Mouse (Mus musculus): ENCODE results near the gene Nfia. TPM values are rescaled to one million over a fixed set of nuclear protein-coding genes. Genes with fewer than 3 reads are reported as not detected.

Gene Nfia
- polyA plus RNA-seq, 1 experiment from 2014 or later = 23.5 TPM

DNA sequence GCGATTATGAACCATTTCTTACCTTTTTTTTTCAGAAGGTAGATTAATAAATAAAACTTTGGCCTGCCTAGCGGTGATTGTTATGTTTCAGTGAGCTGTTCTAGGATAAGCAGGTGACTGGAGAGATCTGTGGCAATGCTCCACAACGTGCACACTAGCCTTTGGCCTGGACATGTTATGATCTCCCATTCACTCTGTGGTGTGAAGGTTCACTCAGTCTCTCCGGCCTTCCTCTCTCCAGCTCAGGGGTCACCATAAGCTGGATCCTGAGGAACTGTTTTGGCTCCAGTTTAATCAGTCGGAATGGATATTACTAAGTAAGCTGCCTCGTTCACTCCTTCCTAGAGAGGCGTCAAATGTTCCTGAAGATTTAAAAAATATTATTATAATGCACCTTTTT lies 139.2 kb downstream of the Nfia start:
- H3K9ac ChIP-seq (replicated peaks; ENCODE audit: low read length) = no peak overlapping the region
- H3K27ac ChIP-seq (replicated peaks; ENCODE audit: low read depth, low read length) = no peak overlapping the region
- DNase-seq (ENCODE audit: low spot score) (no peak), ATAC-seq (replicated peaks; ENCODE audit: insufficient number of reproducible peaks, low FRiP score, low TSS enrichment, low read depth) (no peak)
- no peak overlapping the region for H3K4me3 ChIP-seq (ENCODE audit: low read depth, low read length)
- 89% methylated on average over 7 of the region's 7 CpGs for WGBS
- no peaks in the 10 kb centered on the region for H3K9me3 ChIP-seq (replicated peaks; ENCODE audit: control insufficient read depth, low read length)
- no peaks in the 10 kb centered on the region for H3K27me3 ChIP-seq (ENCODE audit: control insufficient read depth, insufficient read depth, low read length)
- H3K4me2 ChIP-seq (ENCODE audit: low read depth, low read length) = no peak overlapping the region
- H3K4me1 ChIP-seq (ENCODE audit: control insufficient read depth, insufficient read depth, low read length) = no peaks in the 10 kb centered on the region
- H3K36me3 ChIP-seq (replicated peaks; ENCODE audit: control insufficient read depth, insufficient read depth, low read depth, low read length) = no peaks in the 10 kb centered on the region

DNA sequence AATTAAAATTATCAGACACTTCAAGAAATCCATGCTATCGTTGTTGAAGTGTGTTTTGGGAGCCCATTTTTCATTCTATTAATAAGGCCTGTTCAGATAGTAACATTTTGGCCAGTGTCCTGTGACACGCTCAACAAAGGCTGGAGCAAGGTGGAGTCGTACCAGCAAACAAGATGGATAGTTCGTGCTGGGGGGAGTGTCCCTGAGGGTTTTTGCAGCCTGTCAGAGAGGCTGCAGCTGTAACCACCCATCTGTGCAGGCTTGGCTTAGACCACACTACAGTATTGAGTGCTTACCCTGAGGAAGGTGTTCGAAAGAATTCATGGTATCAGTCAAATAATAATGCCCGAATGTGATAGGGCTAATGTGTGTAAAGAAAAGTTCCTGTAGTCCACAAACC lies 139.6 kb downstream of the Nfia start:
- H3K36me3 ChIP-seq (replicated peaks; ENCODE audit: control insufficient read depth, insufficient read depth, low read depth, low read length) = no peaks in the 10 kb centered on the region
- H3K27me3 ChIP-seq (ENCODE audit: control insufficient read depth, insufficient read depth, low read length) = no peaks in the 10 kb centered on the region
- H3K4me1 ChIP-seq (ENCODE audit: control insufficient read depth, insufficient read depth, low read length) = no peaks in the 10 kb centered on the region
- H3K27ac ChIP-seq (replicated peaks; ENCODE audit: low read depth, low read length) = no peak overlapping the region
- WGBS = 85% methylated on average over 6 of the region's 6 CpGs
- no peak for DNase-seq (ENCODE audit: low spot score)
- no peaks in the 10 kb centered on the region for H3K9me3 ChIP-seq (replicated peaks; ENCODE audit: control insufficient read depth, low read length)
- H3K9ac ChIP-seq (replicated peaks; ENCODE audit: low read length) = no peak overlapping the region
- no peak overlapping the region for H3K4me2 ChIP-seq (ENCODE audit: low read depth, low read length)
- no peak overlapping the region for H3K4me3 ChIP-seq (ENCODE audit: low read depth, low read length)
- no peak for ATAC-seq (replicated peaks; ENCODE audit: insufficient number of reproducible peaks, low FRiP score, low TSS enrichment, low read depth)

DNA sequence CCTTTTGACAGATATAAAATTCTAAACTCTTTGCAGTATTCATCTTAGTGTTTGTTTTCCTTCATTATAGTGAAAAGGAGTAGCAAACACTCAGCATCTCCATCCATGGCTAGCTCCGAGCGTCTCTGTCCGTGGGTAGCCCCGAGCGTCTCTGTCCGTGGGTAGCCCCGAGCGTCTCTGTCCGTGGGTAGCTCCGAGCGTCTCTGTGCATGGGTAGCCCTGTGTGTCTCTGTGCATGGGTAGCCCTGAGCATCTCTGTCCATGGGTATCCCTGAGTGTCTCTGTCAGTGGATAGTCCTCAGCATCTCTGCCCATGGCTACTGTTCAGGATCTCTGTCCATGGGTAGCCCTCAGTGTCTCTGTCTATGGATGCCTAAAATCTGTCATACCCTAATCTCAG lies 140.0 kb downstream of the Nfia start:
- no peak for DNase-seq (ENCODE audit: low spot score)
- Histone ChIP-seq H3K27me3 (ENCODE audit: control insufficient read depth, insufficient read depth, low read length) (no peaks in the 10 kb centered on the region), H3K4me3 (ENCODE audit: low read depth, low read length) (no peak overlapping the region), H3K27ac (replicated peaks; ENCODE audit: low read depth, low read length) (no peak overlapping the region), H3K9ac (replicated peaks; ENCODE audit: low read length) (no peak overlapping the region), H3K9me3 (replicated peaks; ENCODE audit: control insufficient read depth, low read length) (no peaks in the 10 kb centered on the region), H3K4me1 (ENCODE audit: control insufficient read depth, insufficient read depth, low read length) (no peaks in the 10 kb centered on the region), H3K4me2 (ENCODE audit: low read depth, low read length) (no peak overlapping the region), H3K36me3 (replicated peaks; ENCODE audit: control insufficient read depth, insufficient read depth, low read depth, low read length) (no peaks in the 10 kb centered on the region)
- ATAC-seq (replicated peaks; ENCODE audit: insufficient number of reproducible peaks, low FRiP score, low TSS enrichment, low read depth) = no peak
- WGBS = 93% methylated on average over 11 of the region's 11 CpGs

DNA sequence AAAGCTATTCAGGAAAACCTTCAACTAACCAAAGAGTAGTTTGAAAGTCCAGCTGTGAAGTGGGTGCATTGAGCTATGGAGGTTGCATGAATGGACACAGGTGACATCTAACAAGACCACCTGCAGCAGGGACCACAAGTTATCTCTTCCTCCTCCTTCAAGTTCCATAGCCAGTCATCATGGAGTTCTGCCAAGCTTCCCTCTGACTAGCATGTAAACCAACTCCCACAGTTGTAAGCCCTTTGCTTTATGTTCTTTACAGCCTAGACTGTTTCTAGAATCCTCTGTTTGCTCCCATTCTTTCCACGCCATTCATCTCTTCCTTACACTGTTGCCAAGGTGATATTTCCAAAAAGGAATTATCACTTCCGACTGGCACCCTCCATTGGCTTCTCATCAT lies 141.8 kb downstream of the Nfia start:
- Histone ChIP-seq H3K36me3 (replicated peaks; ENCODE audit: control insufficient read depth, insufficient read depth, low read depth, low read length) (no peaks in the 10 kb centered on the region), H3K4me2 (ENCODE audit: low read depth, low read length) (no peak overlapping the region), H3K4me3 (ENCODE audit: low read depth, low read length) (no peak overlapping the region), H3K27ac (replicated peaks; ENCODE audit: low read depth, low read length) (no peak overlapping the region), H3K4me1 (ENCODE audit: control insufficient read depth, insufficient read depth, low read length) (no peaks in the 10 kb centered on the region), H3K27me3 (ENCODE audit: control insufficient read depth, insufficient read depth, low read length) (no peaks in the 10 kb centered on the region), H3K9me3 (replicated peaks; ENCODE audit: control insufficient read depth, low read length) (no peaks in the 10 kb centered on the region), H3K9ac (replicated peaks; ENCODE audit: low read length) (no peak overlapping the region)
- ATAC-seq (replicated peaks; ENCODE audit: insufficient number of reproducible peaks, low FRiP score, low TSS enrichment, low read depth) (no peak), DNase-seq (ENCODE audit: low spot score) (no peak)
- WGBS = 91% methylated on average over 2 of the region's 2 CpGs

DNA sequence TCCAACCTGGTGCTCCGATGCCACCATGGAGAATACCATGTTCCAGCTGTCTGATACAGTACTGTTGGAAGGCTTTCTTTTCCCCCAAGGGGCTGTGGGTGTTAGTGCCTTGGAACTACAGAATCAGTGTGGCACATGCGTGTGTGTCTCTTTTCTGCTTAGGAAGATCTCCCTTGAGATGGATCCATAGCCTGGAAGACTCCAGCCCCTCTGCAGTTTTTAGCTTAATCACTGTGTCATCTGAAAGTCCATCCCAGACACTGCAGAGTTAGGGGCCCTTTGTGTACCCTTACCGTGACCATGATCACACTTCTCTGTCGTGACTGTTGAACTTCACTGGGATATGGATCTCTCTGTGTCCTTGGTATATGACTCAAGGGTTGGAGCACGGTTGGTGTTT lies 142.2 kb downstream of the Nfia start:
- ATAC-seq (replicated peaks; ENCODE audit: insufficient number of reproducible peaks, low FRiP score, low TSS enrichment, low read depth) (no peak), DNase-seq (ENCODE audit: low spot score) (no peak)
- WGBS = 87% methylated on average over 5 of the region's 5 CpGs

DNA sequence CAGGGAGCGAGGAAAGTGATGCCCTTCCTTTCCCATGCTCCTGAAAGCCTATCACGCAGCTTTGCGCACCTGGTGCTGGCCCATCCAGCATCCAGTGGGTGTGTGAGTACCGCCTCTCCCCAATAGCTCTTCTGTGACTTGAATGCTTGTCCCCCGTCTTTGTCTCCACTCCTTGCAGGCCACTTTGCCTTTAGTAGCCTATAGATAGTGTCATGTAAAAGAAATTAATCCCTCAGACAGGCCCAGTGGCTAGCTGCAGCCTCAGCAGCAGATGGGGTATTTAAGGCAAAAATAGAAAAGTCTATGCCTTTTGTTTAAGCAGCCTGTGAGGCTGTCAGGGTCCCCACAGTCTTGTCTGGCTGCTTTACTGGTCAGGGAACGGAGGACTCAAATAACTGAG lies 145.0 kb downstream of the Nfia start:
- Histone ChIP-seq H3K27ac (replicated peaks; ENCODE audit: low read depth, low read length) (no peak overlapping the region), H3K9ac (replicated peaks; ENCODE audit: low read length) (no peak overlapping the region), H3K9me3 (replicated peaks; ENCODE audit: control insufficient read depth, low read length) (no peaks in the 10 kb centered on the region), H3K4me1 (ENCODE audit: control insufficient read depth, insufficient read depth, low read length) (no peaks in the 10 kb centered on the region), H3K4me3 (ENCODE audit: low read depth, low read length) (no peak overlapping the region), H3K4me2 (ENCODE audit: low read depth, low read length) (no peak overlapping the region), H3K27me3 (ENCODE audit: control insufficient read depth, insufficient read depth, low read length) (no peaks in the 10 kb centered on the region), H3K36me3 (replicated peaks; ENCODE audit: control insufficient read depth, insufficient read depth, low read depth, low read length) (no peaks in the 10 kb centered on the region)
- WGBS = 71% methylated on average over 6 of the region's 6 CpGs
- DNase-seq (ENCODE audit: low spot score) (no peak), ATAC-seq (replicated peaks; ENCODE audit: insufficient number of reproducible peaks, low FRiP score, low TSS enrichment, low read depth) (no peak)

More for the DNA sequence above, 142.2 kb downstream of the Nfia start:
- Histone ChIP-seq H3K9me3 (replicated peaks; ENCODE audit: control insufficient read depth, low read length) (no peaks in the 10 kb centered on the region), H3K4me2 (ENCODE audit: low read depth, low read length) (no peak overlapping the region), H3K27me3 (ENCODE audit: control insufficient read depth, insufficient read depth, low read length) (no peaks in the 10 kb centered on the region), H3K36me3 (replicated peaks; ENCODE audit: control insufficient read depth, insufficient read depth, low read depth, low read length) (no peaks in the 10 kb centered on the region), H3K4me1 (ENCODE audit: control insufficient read depth, insufficient read depth, low read length) (no peaks in the 10 kb centered on the region), H3K9ac (replicated peaks; ENCODE audit: low read length) (no peak overlapping the region), H3K4me3 (ENCODE audit: low read depth, low read length) (no peak overlapping the region), H3K27ac (replicated peaks; ENCODE audit: low read depth, low read length) (no peak overlapping the region)

DNA sequence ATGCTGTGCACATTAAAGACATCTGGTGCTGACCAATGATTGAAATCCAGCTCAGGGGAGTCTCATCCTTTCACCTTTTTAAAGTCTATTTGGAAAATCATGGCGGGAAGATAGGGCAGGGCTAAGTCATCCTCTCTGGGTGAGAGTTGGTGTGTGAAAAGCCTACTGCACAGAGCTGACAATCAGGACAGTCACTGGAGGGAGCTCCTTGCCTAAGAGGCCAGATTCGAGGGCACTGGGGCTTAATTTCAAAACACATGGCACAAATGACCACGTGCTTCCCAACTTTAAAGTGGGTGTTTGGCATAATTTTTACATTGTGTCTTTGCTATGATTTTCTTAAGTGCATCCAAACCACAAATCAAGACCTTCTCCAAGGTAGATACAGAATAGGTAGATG lies 146.1 kb downstream of the Nfia start:
- no peaks in the 10 kb centered on the region for H3K4me1 ChIP-seq (ENCODE audit: control insufficient read depth, insufficient read depth, low read length)
- H3K4me3 ChIP-seq (ENCODE audit: low read depth, low read length) = no peak overlapping the region
- H3K9me3 ChIP-seq (replicated peaks; ENCODE audit: control insufficient read depth, low read length) = no peaks in the 10 kb centered on the region
- no peaks in the 10 kb centered on the region for H3K36me3 ChIP-seq (replicated peaks; ENCODE audit: control insufficient read depth, insufficient read depth, low read depth, low read length)
- H3K9ac ChIP-seq (replicated peaks; ENCODE audit: low read length) = no peak overlapping the region
- ATAC-seq (replicated peaks; ENCODE audit: insufficient number of reproducible peaks, low FRiP score, low TSS enrichment, low read depth) = no peak
- no peak overlapping the region for H3K4me2 ChIP-seq (ENCODE audit: low read depth, low read length)
- DNase-seq (ENCODE audit: low spot score) = no peak
- H3K27ac ChIP-seq (replicated peaks; ENCODE audit: low read depth, low read length) = no peak overlapping the region
- no peaks in the 10 kb centered on the region for H3K27me3 ChIP-seq (ENCODE audit: control insufficient read depth, insufficient read depth, low read length)
- WGBS = 58% methylated on average over 3 of the region's 3 CpGs

DNA sequence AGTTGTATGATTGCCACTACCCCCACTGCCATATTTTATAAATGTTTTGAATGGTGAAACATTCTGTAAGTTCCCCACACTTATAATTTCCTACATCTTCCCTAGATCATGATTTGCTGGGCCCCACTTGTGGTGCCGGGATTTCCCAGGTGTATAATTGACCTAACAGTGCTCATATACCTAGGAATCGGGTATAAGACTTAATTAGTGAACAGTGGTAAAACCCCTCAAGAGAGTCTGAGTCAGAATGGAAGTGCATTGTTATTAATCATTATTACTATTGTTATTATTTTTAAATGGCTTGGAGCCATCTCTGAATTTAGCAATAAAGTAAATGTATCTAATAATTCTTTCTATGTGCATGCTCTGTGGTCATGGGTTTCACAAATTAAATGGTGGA lies 147.2 kb downstream of the Nfia start:
- Histone ChIP-seq H3K27ac (replicated peaks; ENCODE audit: low read depth, low read length) (no peak overlapping the region), H3K27me3 (ENCODE audit: control insufficient read depth, insufficient read depth, low read length) (no peaks in the 10 kb centered on the region), H3K4me1 (ENCODE audit: control insufficient read depth, insufficient read depth, low read length) (no peaks in the 10 kb centered on the region), H3K9me3 (replicated peaks; ENCODE audit: control insufficient read depth, low read length) (no peaks in the 10 kb centered on the region), H3K4me3 (ENCODE audit: low read depth, low read length) (no peak overlapping the region), H3K4me2 (ENCODE audit: low read depth, low read length) (no peak overlapping the region), H3K9ac (replicated peaks; ENCODE audit: low read length) (no peak overlapping the region), H3K36me3 (replicated peaks; ENCODE audit: control insufficient read depth, insufficient read depth, low read depth, low read length) (no peaks in the 10 kb centered on the region)
- no peak for ATAC-seq (replicated peaks; ENCODE audit: insufficient number of reproducible peaks, low FRiP score, low TSS enrichment, low read depth)
- no peak for DNase-seq (ENCODE audit: low spot score)
- WGBS = 70% methylated on average over 2 of the region's 2 CpGs
